Mouse (Mus musculus) hindlimb bud, embryonic 11.5 days (tissue): ENCODE results near the gene Map1s.

Source experiments
- DNase-seq: peaks from one replicate; pipeline ENCODE4 v3.0.0-alpha.2; 2012; ENCODE audit warnings: low read depth, low spot score; ENCODE audit errors: extremely low spot score

The Map1s gene

GRCm38 (mm10) chr8:70934786-70935185 lies 29.1 kb downstream of the Map1s start:
- no peak for DNase-seq

- DNase-seq = no peak
Observed at GRCm38 (mm10) chr8:70937200-70937599, 31.5 kb downstream of the Map1s start.

GRCm38 (mm10) chr8:70941478-70941877 lies 35.7 kb downstream of the Map1s start:
- DNase-seq = no peak

GRCm38 (mm10) chr8:70943187-70943586 lies 37.5 kb downstream of the Map1s start:
- no peak for DNase-seq

GRCm38 (mm10) chr8:70949847-70950246 lies 44.1 kb downstream of the Map1s start:
- no peak for DNase-seq

- DNase-seq = no peak
Observed at GRCm38 (mm10) chr8:70960703-70961472, 55.2 kb downstream of the Map1s start.

- no peak for DNase-seq
Observed at GRCm38 (mm10) chr8:70964159-70964558, 58.4 kb downstream of the Map1s start.

GRCm38 (mm10) chr8:70964861-70965260 lies 59.1 kb downstream of the Map1s start:
- DNase-seq = no peak
